Mouse (Mus musculus): Measurements from ENCODE around the gene BC107364.
"Not testable (repeated sequence)": the region's sequence is repeated elsewhere in the genome, so short reads cannot be mapped to it uniquely, and the experiment has no call there.

BC107364 gene

GRCm38 (mm10) chr3:96452262-96452661, at the start of gene BC107364:
Gene BC107364, minus strand, starts transcription at chr3:96452306.
- DNase-seq: not testable (repeated sequence)

- DNase-seq: peak; percentile 77 to 86
Observed at GRCm38 (mm10) chr3:96501391-96502115, 49.4 kb upstream of the BC107364 start.

- peak; percentile 85 to 91 for DNase-seq
Observed at GRCm38 (mm10) chr3:96500691-96501265, 48.7 kb upstream of the BC107364 start.

GRCm38 (mm10) chr3:96500289-96500621, 48.1 kb upstream of the BC107364 start:
- DNase-seq: peak; percentile 93 to 95

GRCm38 (mm10) chr3:96499481-96500288, 47.6 kb upstream of the BC107364 start:
- DNase-seq: peak; percentile 72 to 81

- DNase-seq: no peak
Observed at GRCm38 (mm10) chr3:96498476-96499245, 46.6 kb upstream of the BC107364 start.

GRCm38 (mm10) chr3:96497451-96498028, 45.4 kb upstream of the BC107364 start:
- DNase-seq: peak; percentile 73 to 86

GRCm38 (mm10) chr3:96496620-96497275, 44.6 kb upstream of the BC107364 start:
- not testable (repeated sequence) for DNase-seq

GRCm38 (mm10) chr3:96496216-96496615, 44.1 kb upstream of the BC107364 start:
- no peak for DNase-seq

GRCm38 (mm10) chr3:96495490-96496210, 43.5 kb upstream of the BC107364 start:
- DNase-seq: no peak

- DNase-seq: no peak
Observed at GRCm38 (mm10) chr3:96494912-96495311, 42.8 kb upstream of the BC107364 start.

- DNase-seq: not testable (repeated sequence)
Observed at GRCm38 (mm10) chr3:96494456-96494855, 42.4 kb upstream of the BC107364 start.

GRCm38 (mm10) chr3:96489636-96490035, 37.5 kb upstream of the BC107364 start:
- not testable (repeated sequence) for DNase-seq

GRCm38 (mm10) chr3:96488907-96489629, 37.0 kb upstream of the BC107364 start:
- not testable (repeated sequence) for DNase-seq

GRCm38 (mm10) chr3:96488290-96488906, 36.3 kb upstream of the BC107364 start:
- DNase-seq: not testable (repeated sequence)

GRCm38 (mm10) chr3:96487596-96488289, 35.6 kb upstream of the BC107364 start:
- peak in 1 of 2 experiments; percentile 26 for DNase-seq

- DNase-seq: not testable (repeated sequence)
Observed at GRCm38 (mm10) chr3:96486828-96487559, 34.9 kb upstream of the BC107364 start.

GRCm38 (mm10) chr3:96486064-96486827, 34.1 kb upstream of the BC107364 start:
- DNase-seq: not testable (repeated sequence)

Data from kidney, adult 8-10 months (tissue).